Mouse (Mus musculus) kidney, postnatal 14 days (tissue): ENCODE results near the gene Rtl4.

Source experiments
- DNase-seq: peaks from one replicate; pipeline ENCODE4 v3.0.0; 2022; ENCODE audit warnings: mixed read lengths

The Rtl4 gene

GRCm38 (mm10) chrX:144688207-144689118 is at the start of gene Rtl4:
Gene Rtl4, plus strand, starts transcription at chrX:144688907.
- DNase-seq, result no peak

GRCm38 (mm10) chrX:144644756-144645155 is 44.0 kb upstream of the Rtl4 start:
- no peak for DNase-seq

GRCm38 (mm10) chrX:144645394-144645793 is 43.3 kb upstream of the Rtl4 start:
- DNase-seq, result peak; percentile 1

- DNase-seq, result no peak
Measured at GRCm38 (mm10) chrX:144652196-144652595, 36.5 kb upstream of the Rtl4 start.

- DNase-seq, result no peak
Measured at GRCm38 (mm10) chrX:144687742-144688141, 965 bp upstream of the Rtl4 start.

GRCm38 (mm10) chrX:144688142-144688206 is 733 bp upstream of the Rtl4 start, which contains the start of gene Trpc5:
Gene Trpc5, minus strand, starts transcription at chrX:144688180.
- no peak for DNase-seq

- DNase-seq, result no peak
Measured at GRCm38 (mm10) chrX:144689119-144689858, 582 bp downstream of the Rtl4 start.

- DNase-seq, result no peak
Measured at GRCm38 (mm10) chrX:144689859-144690181, 1.1 kb downstream of the Rtl4 start.

GRCm38 (mm10) chrX:144716330-144716729 is 27.6 kb downstream of the Rtl4 start:
- no peak for DNase-seq

GRCm38 (mm10) chrX:144747528-144748049 is 58.9 kb downstream of the Rtl4 start:
- DNase-seq, result no peak

GRCm38 (mm10) chrX:144986980-144987379 is 298.3 kb downstream of the Rtl4 start:
- DNase-seq, result no peak

- DNase-seq, result no peak
Measured at GRCm38 (mm10) chrX:145065484-145065913, 376.8 kb downstream of the Rtl4 start.

GRCm38 (mm10) chrX:145089802-145090201 is 401.1 kb downstream of the Rtl4 start:
- no peak for DNase-seq

- DNase-seq, result no peak
Measured at GRCm38 (mm10) chrX:145090360-145090759, 401.7 kb downstream of the Rtl4 start.

- no peak for DNase-seq
Measured at GRCm38 (mm10) chrX:145090964-145091363, 402.3 kb downstream of the Rtl4 start.
